Mouse (Mus musculus) hindbrain, postnatal 0 days (tissue): Measurements from ENCODE around the gene Fryl. TPM values are rescaled to one million over a fixed set of nuclear protein-coding genes. Genes with fewer than 3 reads are reported as not detected.

ENCODE experiments used
- ATAC-seq: fragments of 200-750 bp; cut with Nextera tagmentation; 2 replicates; pipeline ENCODE4 v1.8.0; 2017; ENCODE audit warnings: mild to moderate bottlenecking, moderate TSS enrichment, moderate library complexity
- DNase-seq: peaks from one replicate; pipeline ENCODE4 v3.0.0-alpha.2; 2015; ENCODE audit warnings: low spot score
- H3K27ac ChIP-seq: fragments of 300-500 bp; sonication (generic); 2 replicates; pipeline ENCODE4 v1.5.1; 2014; ENCODE audit warnings: mild to moderate bottlenecking
- H3K27me3 ChIP-seq: fragments of 300-500 bp; sonication (generic); 2 replicates; pipeline ENCODE4 v1.6.1; 2014; ENCODE audit warnings: low read length, mixed read lengths; ENCODE audit not compliant: insufficient read depth
- H3K36me3 ChIP-seq: fragments of 300-500 bp; sonication (generic); 2 replicates; pipeline ENCODE4 v1.6.1; 2014; ENCODE audit warnings: low read length, mixed read lengths; ENCODE audit not compliant: insufficient read depth
- H3K4me1 ChIP-seq: fragments of 300-500 bp; sonication (generic); 2 replicates; pipeline ENCODE4 v1.6.1; 2014; ENCODE audit warnings: antibody characterized with exemption, low read length, mixed read lengths; ENCODE audit not compliant: insufficient read depth
- H3K4me2 ChIP-seq: fragments of 300-500 bp; sonication (generic); 2 replicates; pipeline ENCODE4 v1.6.1; 2014; ENCODE audit warnings: low read depth, mild to moderate bottlenecking, low read length, moderate library complexity, mixed read lengths
- H3K4me3 ChIP-seq: fragments of 300-500 bp; sonication (generic); 2 replicates; pipeline ENCODE4 v1.5.1; 2014; ENCODE audit warnings: low read length
- H3K9ac ChIP-seq: fragments of 300-500 bp; sonication (generic); replicated peaks from 2 replicates; pipeline ENCODE4 v1.6.1; 2014; ENCODE audit warnings: mild to moderate bottlenecking, low read length, moderate library complexity, mixed read lengths
- H3K9me3 ChIP-seq: fragments of 300-500 bp; sonication (generic); 2 replicates; pipeline ENCODE4 v1.6.1; 2016; ENCODE audit warnings: low read length, mixed read lengths
- CTCF ChIP-seq: IDR thresholded peaks from 2 replicates; pipeline ENCODE4 v1.5.1; 2016; ENCODE audit warnings: antibody characterized with exemption, control low read depth, low read depth
- WGBS: fragments of 180-500 bp; shearing (Covaris S2); extraction: QIAGEN DNeasy Blood & Tissue Kit; methylation state at CpG from one replicate; pipeline ENCODE4 v1.1.7; 2014; 5-methylcytosine and 5-hydroxymethylcytosine counted together
- polyA plus RNA-seq: library from polyadenylated mRNA; unstranded; fragments of >200 nt; fragmentation: Nextera tagmentation; extraction: Ambion mirVana; gene quantifications from 2 replicates; pipeline ENCODE4 v1.2.1, GENCODE M21; 2015
- total RNA-seq: library from RNA; depleted of rRNA; stranded (reverse); fragments of >200 nt; gene quantifications from 2 replicates; pipeline ENCODE4 v1.2.3, GENCODE M21; 2014

Gene Fryl
- total and polyA plus RNA-seq, 2 experiments from 2014 or later = 20.5 to 69.4 TPM

DNA sequence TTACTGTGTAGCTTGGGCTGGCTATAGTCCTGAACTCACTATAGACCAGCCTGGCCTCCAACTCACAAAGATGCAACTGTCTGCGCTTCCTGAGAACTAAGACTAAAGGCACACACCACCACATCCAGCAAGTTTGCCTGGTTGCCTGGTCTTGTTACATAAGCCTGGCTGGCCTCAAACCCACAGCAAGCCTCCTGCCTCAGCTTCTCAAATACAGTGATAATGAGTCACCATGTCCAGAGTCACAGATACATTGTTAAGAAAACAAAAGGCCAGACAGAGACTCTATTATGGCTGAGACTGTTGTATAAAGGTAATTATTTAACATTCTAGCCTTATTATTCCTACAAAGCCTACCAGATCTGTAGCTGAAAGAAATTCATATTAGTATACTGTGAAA, 39.3 kb downstream of the Fryl start:
- TF ChIP-seq CTCF = no peak
- 97% methylated on average over 1 of the region's 1 CpGs for WGBS
- Histone ChIP-seq H3K4me2 (no peak overlapping the region), H3K4me1 (no peaks in the 10 kb centered on the region), H3K9ac (no peak overlapping the region), H3K9me3 (no peaks in the 10 kb centered on the region), H3K36me3 (no peaks in the 10 kb centered on the region), H3K27ac (no peak overlapping the region), H3K4me3 (no peak overlapping the region), H3K27me3 (no peaks in the 10 kb centered on the region)
- ATAC-seq (no peak), DNase-seq (no peak)

DNA sequence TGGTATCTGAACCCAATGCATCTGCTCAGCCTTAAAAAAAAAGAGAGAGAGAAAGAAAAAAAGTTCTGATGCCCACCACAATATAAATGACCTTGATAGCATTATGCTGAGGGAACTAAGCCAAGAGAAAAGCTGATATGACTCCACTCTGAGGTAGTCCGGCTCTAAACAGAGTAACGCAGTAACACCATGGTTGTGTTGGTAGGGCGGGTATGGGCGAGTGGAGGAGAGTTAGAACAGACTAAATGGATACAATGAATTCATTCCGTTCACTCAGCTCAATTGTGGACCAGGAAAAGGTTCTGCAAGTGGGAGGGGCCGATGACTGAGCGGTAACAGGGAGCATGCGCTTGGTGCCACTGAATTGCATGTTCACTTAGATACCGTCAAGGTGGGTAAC, 40.4 kb downstream of the Fryl start:
- H3K9me3 ChIP-seq = no peaks in the 10 kb centered on the region
- no peaks in the 10 kb centered on the region for H3K36me3 ChIP-seq
- no peak overlapping the region for H3K9ac ChIP-seq
- H3K4me2 ChIP-seq = no peak overlapping the region
- H3K4me1 ChIP-seq = no peaks in the 10 kb centered on the region
- no peak for DNase-seq
- no peaks in the 10 kb centered on the region for H3K27me3 ChIP-seq
- ATAC-seq = no peak
- no peak overlapping the region for H3K4me3 ChIP-seq
- 94% methylated on average over 9 of the region's 9 CpGs for WGBS
- no peak for TF ChIP-seq CTCF
- H3K27ac ChIP-seq = no peak overlapping the region

DNA sequence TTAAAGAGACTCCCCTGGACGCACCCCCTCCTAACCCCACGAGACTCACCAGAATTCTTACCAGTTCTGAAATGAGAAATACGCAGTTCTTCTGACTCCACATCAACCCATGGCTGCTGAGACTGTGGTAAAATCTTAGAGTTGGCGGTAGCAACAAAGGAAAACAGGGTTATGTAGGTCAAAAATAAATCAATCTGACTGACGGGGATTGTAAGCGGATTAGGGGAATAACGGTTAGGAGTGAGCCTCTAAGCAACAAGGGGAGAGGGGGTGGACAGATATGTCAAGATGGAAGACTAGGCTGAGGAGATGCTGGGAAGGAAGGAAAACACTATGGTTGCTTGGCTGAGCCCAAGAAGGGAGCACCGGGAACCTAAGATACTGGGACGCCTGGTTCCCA, 44.0 kb downstream of the Fryl start:
- Histone ChIP-seq H3K4me2 (no peak overlapping the region), H3K9me3 (no peaks in the 10 kb centered on the region), H3K9ac (no peak overlapping the region), H3K27me3 (no peaks in the 10 kb centered on the region), H3K36me3 (no peaks in the 10 kb centered on the region), H3K27ac (no peak overlapping the region), H3K4me1 (peaks cover 8% of the 10 kb centered on the region; the same call in 1 of the 2 replicates), H3K4me3 (no peak overlapping the region)
- ATAC-seq (no peak), DNase-seq (no peak)
- TF ChIP-seq CTCF = no peak
- 80% methylated on average over 9 of the region's 9 CpGs for WGBS

DNA sequence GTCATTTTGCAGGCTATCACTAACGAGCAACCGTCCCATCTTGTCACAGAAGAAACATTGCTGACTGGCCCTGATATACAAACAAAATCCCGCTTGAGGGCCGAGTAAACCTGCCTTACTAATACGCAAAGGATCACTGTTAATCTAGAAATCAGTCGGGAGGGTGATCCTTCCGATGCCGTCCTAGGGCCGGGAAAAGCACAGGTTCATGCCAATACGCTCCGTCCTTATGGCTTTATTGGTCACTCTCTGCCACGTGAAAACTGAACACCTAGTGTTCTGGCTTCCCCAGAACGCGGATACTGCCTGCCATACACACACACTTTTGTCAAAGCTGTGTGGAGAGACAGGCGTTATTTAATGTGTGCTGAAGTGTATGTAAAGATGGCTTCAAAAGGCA, 44.5 kb downstream of the Fryl start:
- no peak overlapping the region for H3K4me3 ChIP-seq
- no peaks in the 10 kb centered on the region for H3K36me3 ChIP-seq
- peaks cover 8% of the 10 kb centered on the region; the same call in 1 of the 2 replicates for H3K4me1 ChIP-seq
- DNase-seq = no peak
- no peak overlapping the region for H3K27ac ChIP-seq
- TF ChIP-seq CTCF = no peak
- no peak for ATAC-seq
- 90% methylated on average over 15 of the region's 15 CpGs for WGBS
- H3K9ac ChIP-seq = no peak overlapping the region
- no peak overlapping the region for H3K4me2 ChIP-seq
- H3K27me3 ChIP-seq = no peaks in the 10 kb centered on the region
- no peaks in the 10 kb centered on the region for H3K9me3 ChIP-seq

DNA sequence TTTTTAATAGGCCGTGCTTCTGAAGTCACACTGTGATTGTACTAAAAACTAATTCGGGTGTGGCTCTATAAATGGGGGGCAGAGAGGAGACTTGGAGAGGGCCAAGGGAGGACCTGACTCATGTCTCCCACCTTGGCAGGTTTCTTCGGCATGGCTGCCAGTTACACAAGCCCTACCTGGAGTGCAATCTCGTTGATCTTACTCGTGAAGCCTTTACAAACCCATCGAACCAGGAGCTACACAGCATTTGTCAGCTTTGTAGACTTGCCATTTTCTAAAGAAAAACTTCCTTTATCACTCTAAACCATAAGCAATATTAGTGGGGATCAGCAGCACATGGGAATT, 45.5 kb downstream of the Fryl start:
- WGBS = 90% methylated on average over 6 of the region's 6 CpGs
- Histone ChIP-seq H3K4me3 (no peak overlapping the region), H3K36me3 (no peaks in the 10 kb centered on the region), H3K9me3 (no peaks in the 10 kb centered on the region), H3K4me1 (peaks cover 8% of the 10 kb centered on the region; the same call in 1 of the 2 replicates), H3K4me2 (no peak overlapping the region), H3K27ac (no peak overlapping the region), H3K27me3 (no peaks in the 10 kb centered on the region), H3K9ac (no peak overlapping the region)
- ATAC-seq (no peak), DNase-seq (no peak)
- no peak for TF ChIP-seq CTCF

DNA sequence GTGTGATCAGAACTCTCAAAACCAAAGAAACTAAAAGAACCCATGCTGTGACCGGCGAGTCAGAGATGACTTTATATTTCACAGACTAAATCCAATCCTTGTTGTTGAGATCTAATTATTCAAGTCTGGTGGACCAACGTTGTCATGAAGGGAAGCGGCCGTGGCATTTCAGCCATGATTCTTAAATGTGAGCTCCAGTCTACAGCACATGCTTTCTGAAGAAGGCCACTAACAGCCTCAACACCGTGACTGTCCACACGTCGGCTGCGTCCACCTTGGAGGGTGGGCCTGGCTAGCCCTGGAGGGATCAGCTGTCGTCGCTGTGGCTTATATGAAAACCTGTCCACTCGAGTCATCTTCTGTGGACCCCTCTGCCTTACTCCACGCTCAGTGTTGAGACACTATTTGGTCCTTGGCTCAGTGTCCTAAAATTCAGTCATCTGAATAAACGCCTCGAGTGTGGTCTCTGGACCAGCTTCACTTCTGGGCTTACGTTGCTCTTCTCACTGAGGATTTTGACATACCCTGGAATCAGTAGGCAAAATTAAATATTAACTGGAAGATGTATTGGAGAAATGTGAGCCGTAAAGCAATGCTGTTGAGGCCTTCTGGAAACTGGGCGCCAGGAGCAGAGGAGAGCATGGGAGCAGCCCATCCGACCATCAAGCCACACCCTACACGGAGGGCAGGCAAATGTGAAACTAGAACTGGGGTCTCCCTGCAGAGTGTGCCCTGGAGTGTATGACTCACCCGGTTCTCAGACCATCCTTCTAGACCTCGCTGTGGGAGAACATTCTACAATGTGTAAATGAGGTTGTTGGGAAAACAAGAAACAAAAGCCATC, 46.1 kb downstream of the Fryl start:
- no peak overlapping the region for H3K9ac ChIP-seq
- peaks cover 8% of the 10 kb centered on the region; the same call in 1 of the 2 replicates for H3K4me1 ChIP-seq
- no peak for ATAC-seq
- no peaks in the 10 kb centered on the region for H3K27me3 ChIP-seq
- H3K36me3 ChIP-seq = no peaks in the 10 kb centered on the region
- DNase-seq = no peak
- H3K9me3 ChIP-seq = no peaks in the 10 kb centered on the region
- TF ChIP-seq CTCF = no peak
- H3K27ac ChIP-seq = no peak overlapping the region
- H3K4me2 ChIP-seq = no peak overlapping the region
- 83% methylated on average over 22 of the region's 22 CpGs for WGBS
- H3K4me3 ChIP-seq = no peak overlapping the region
